Mouse (Mus musculus) midbrain, embryonic 11.5 days (tissue): ENCODE measurements around the gene Lrrc74b. TPM values are rescaled to one million over a fixed set of nuclear protein-coding genes. Genes with fewer than 3 reads are reported as not detected.

Experiments
- ATAC-seq: fragments of 200-750 bp; cut with Nextera tagmentation; 2 replicates; pipeline ENCODE4 v1.8.0; 2017; ENCODE audit warnings: moderate TSS enrichment, moderate library complexity; ENCODE audit not compliant: low FRiP score
- DNase-seq: peaks from one replicate; pipeline ENCODE4 v3.0.0; 2015; ENCODE audit warnings: low spot score; ENCODE audit errors: missing footprints
- H3K27ac ChIP-seq: fragments of 300-500 bp; sonication (generic); 2 replicates; pipeline ENCODE4 v1.5.1; 2014; ENCODE audit warnings: low read depth, low read length
- H3K27me3 ChIP-seq: fragments of 300-500 bp; sonication (generic); 2 replicates; pipeline ENCODE4 v1.6.1; 2014; ENCODE audit warnings: mild to moderate bottlenecking, low read length, moderate library complexity, mixed read lengths; ENCODE audit not compliant: control insufficient read depth, insufficient read depth
- H3K36me3 ChIP-seq: fragments of 300-500 bp; sonication (generic); 2 replicates; pipeline ENCODE4 v1.6.1; 2014; ENCODE audit warnings: mild to moderate bottlenecking, low read length, moderate library complexity, mixed read lengths; ENCODE audit not compliant: control insufficient read depth, insufficient read depth
- H3K4me1 ChIP-seq: fragments of 300-500 bp; sonication (generic); 2 replicates; pipeline ENCODE4 v1.6.1; 2014; ENCODE audit warnings: low read length; ENCODE audit not compliant: control insufficient read depth, insufficient read depth
- H3K4me2 ChIP-seq: fragments of 300-500 bp; sonication (generic); 2 replicates; pipeline ENCODE4 v1.6.1; 2014; ENCODE audit warnings: mild to moderate bottlenecking, moderate library complexity
- H3K4me3 ChIP-seq: fragments of 300-500 bp; sonication (generic); 2 replicates; pipeline ENCODE4 v1.5.1; 2014; ENCODE audit warnings: low read depth, low read length
- H3K9ac ChIP-seq: fragments of 300-500 bp; sonication (generic); 2 replicates; pipeline ENCODE4 v1.6.1; 2014; ENCODE audit warnings: low read length
- H3K9me3 ChIP-seq: fragments of 300-500 bp; sonication (generic); 2 replicates; pipeline ENCODE4 v1.6.1; 2016; ENCODE audit warnings: low read length; ENCODE audit not compliant: control insufficient read depth
- WGBS: fragments of 180-500 bp; shearing (Covaris S2); extraction: QIAGEN DNeasy Blood & Tissue Kit; methylation state at CpG from one replicate; pipeline ENCODE4 v1.1.7; 2014; 5-methylcytosine and 5-hydroxymethylcytosine counted together
- polyA plus RNA-seq: library from polyadenylated mRNA; unstranded; fragments of >200 nt; fragmentation: Nextera tagmentation; extraction: Ambion mirVana; gene quantifications from 2 replicates; pipeline ENCODE4 v1.2.1, GENCODE M21; 2014

Gene Lrrc74b
- polyA plus RNA-seq = 0.14 and 0.23 TPM in 2 replicates

DNA sequence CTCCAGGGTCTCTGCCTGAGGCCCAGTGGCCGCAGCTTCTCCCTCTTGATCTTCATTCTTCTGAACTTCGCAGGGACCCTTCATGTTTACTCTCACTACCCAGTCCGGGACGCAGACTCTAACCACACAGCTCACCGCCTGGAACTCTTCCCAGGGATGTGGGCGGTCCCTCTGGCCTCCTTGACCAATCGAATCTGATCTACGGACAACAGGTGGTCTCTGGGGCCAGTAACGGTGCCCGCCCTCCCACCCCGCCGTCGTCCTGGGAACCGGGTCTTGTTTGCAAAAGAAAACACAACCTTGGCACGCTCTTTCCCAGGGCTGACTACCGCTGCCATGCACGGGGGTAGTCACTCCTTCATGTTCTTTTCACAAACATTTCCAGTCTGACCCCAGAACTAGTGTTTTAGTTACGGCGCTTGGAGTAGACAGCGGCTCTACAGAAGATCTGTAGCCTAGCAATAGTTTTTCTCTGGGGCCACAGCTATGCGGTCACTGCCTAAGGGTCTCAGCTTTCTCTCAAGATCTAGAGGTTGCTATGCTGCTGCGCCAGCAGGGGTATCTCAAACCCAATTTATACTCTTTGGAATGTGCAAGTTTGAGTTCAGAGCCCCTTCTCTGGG is at the start of gene Lrrc74b:
TSS of gene Lrrc74b (minus strand) at position 120 of the 623 bp plus-strand sequence.
- H3K36me3 ChIP-seq = no peaks in the 10 kb centered on the region
- H3K4me1 ChIP-seq = peaks cover 28% of the 10 kb centered on the region
- 0 out of 2 replicates have a peak, but pooled peaks cover 3% of the 10 kb centered on the region for H3K27me3 ChIP-seq
- no peaks in the 10 kb centered on the region for H3K9me3 ChIP-seq
- no peak for DNase-seq
- peak; percentile 75 for ATAC-seq
- H3K27ac ChIP-seq = peak within 1 kb of the TSS; percentile 40; the same call in 1 of the 2 replicates
- H3K9ac ChIP-seq = peak within 1 kb of the TSS; percentile 30; the same call in 1 of the 2 replicates
- H3K4me3 ChIP-seq = peak within 1 kb of the TSS; percentile 17; the same call in 1 of the 2 replicates
- under 1% methylated on average over 22 of the region's 22 CpGs for WGBS
- peak within 1 kb of the TSS; percentile 51 for H3K4me2 ChIP-seq

- H3K4me1 ChIP-seq = no peaks in the 10 kb centered on the region
- H3K27me3 ChIP-seq = no peaks in the 10 kb centered on the region
- no peaks in the 10 kb centered on the region; the same call in 1 of the 2 replicates for H3K9me3 ChIP-seq
- no peak for DNase-seq
- no peak overlapping the region for H3K9ac ChIP-seq
- H3K4me3 ChIP-seq = no peak overlapping the region
- 80% methylated on average over 5 of the region's 5 CpGs for WGBS
- no peak overlapping the region for H3K27ac ChIP-seq
- ATAC-seq = no peak
- H3K4me2 ChIP-seq = no peak overlapping the region
- no peaks in the 10 kb centered on the region for H3K36me3 ChIP-seq
Observed at GRCm38 (mm10) chr16:17605684-17606083, 44.6 kb upstream of the Lrrc74b start.

DNA sequence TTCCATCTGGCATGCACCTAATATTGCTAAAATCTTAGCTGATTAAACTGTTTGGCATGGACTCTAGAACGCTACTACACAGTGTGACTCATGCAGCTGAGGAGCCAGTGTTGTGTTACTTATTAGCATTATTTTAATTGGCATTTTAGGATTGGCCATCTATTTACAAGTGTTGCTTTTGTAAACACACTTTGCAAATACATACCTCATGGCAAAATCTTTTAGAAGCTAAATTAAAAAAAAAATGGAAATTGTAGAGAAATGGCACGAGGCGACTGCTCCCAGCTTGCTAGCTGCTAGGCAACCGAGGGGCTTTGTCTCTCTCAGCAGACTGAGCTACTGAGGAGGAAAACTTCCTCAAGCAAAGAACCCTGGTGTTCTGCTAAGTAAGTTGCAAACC is 43.9 kb upstream of the Lrrc74b start:
- Histone ChIP-seq H3K4me2 (no peak overlapping the region), H3K4me3 (no peak overlapping the region), H3K9me3 (no peaks in the 10 kb centered on the region; the same call in 1 of the 2 replicates), H3K27me3 (no peaks in the 10 kb centered on the region), H3K27ac (no peak overlapping the region), H3K4me1 (no peaks in the 10 kb centered on the region), H3K36me3 (no peaks in the 10 kb centered on the region), H3K9ac (no peak overlapping the region)
- no peak for ATAC-seq
- 65% methylated on average over 4 of the region's 4 CpGs for WGBS
- no peak for DNase-seq

GRCm38 (mm10) chr16:17600944-17601562 is 40.0 kb upstream of the Lrrc74b start:
- no peak overlapping the region for H3K9ac ChIP-seq
- no peak overlapping the region for H3K27ac ChIP-seq
- WGBS = 79% methylated on average over 3 of the region's 3 CpGs
- no peaks in the 10 kb centered on the region for H3K9me3 ChIP-seq
- H3K4me3 ChIP-seq = no peak overlapping the region
- DNase-seq (no peak), ATAC-seq (no peak)
- H3K4me1 ChIP-seq = no peaks in the 10 kb centered on the region
- H3K27me3 ChIP-seq = no peaks in the 10 kb centered on the region
- H3K36me3 ChIP-seq = no peaks in the 10 kb centered on the region
- H3K4me2 ChIP-seq = no peak overlapping the region

- Histone ChIP-seq H3K36me3 (no peaks in the 10 kb centered on the region), H3K9me3 (no peaks in the 10 kb centered on the region), H3K4me2 (no peak overlapping the region), H3K27ac (no peak overlapping the region), H3K4me1 (no peaks in the 10 kb centered on the region), H3K9ac (no peak overlapping the region), H3K4me3 (no peak overlapping the region), H3K27me3 (no peaks in the 10 kb centered on the region)
- ATAC-seq (no peak), DNase-seq (no peak)
- 53% methylated on average over 2 of the region's 2 CpGs for WGBS
Observed at GRCm38 (mm10) chr16:17590731-17591130, 29.7 kb upstream of the Lrrc74b start.

DNA sequence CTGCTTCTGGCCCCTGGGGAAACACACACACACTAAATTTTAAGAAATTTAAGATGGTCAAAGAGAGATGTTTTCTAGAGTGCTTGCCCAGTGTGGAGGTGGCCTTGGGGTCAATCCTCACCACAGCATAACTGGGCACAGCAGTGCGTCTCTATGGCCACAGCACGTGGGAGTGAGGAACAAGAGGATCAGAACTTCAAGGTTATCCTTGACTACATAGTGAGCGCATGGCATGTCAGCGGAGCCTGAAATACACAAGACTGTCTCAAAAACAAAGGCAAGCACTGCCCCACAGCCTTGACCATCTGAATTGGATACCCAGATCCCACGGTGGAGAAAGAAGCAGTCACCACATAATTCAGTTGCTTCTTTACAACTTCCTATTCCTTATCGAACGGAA is 23.5 kb upstream of the Lrrc74b start:
- WGBS = 79% methylated on average over 7 of the region's 7 CpGs
- DNase-seq (no peak), ATAC-seq (no peak)

DNA sequence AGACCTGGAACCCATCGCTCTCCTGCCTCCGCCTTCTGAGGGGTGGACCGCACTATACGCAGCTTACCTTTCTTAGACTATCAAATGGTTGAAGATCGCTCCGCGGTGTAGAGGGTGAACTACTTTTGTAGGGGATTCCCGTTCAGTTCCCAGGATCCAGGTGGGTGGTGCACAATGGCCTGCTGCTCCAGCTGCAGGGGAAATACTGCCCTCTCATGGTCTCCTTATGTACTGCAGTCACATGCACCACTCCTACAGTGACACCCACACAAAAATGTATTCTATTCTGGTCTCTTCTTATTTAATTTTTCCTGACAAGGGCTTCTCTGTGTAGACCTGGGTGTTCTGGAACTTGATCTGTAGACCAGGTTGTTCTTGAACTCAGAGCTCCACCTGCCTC is 22.0 kb upstream of the Lrrc74b start, which contains the start of gene Slc7a4:
TSS of gene Slc7a4 (minus strand) at position 151 of the 400 bp plus-strand sequence.
- Histone ChIP-seq H3K27me3 (no peaks in the 10 kb centered on the region), H3K4me3 (no peak within 1 kb of the TSS), H3K9ac (no peak within 1 kb of the TSS), H3K36me3 (no peaks in the 10 kb centered on the region), H3K9me3 (no peaks in the 10 kb centered on the region), H3K27ac (no peak within 1 kb of the TSS), H3K4me2 (no peak within 1 kb of the TSS), H3K4me1 (no peaks in the 10 kb centered on the region)
- DNase-seq (peak; percentile 92), ATAC-seq (no peak)
- WGBS = 9% methylated on average over 8 of the region's 8 CpGs

More for the DNA sequence above, 23.5 kb upstream of the Lrrc74b start:
- no peak overlapping the region for H3K9ac ChIP-seq
- H3K27me3 ChIP-seq = no peaks in the 10 kb centered on the region
- no peaks in the 10 kb centered on the region for H3K36me3 ChIP-seq
- H3K27ac ChIP-seq = no peak overlapping the region
- no peaks in the 10 kb centered on the region for H3K4me1 ChIP-seq
- H3K4me2 ChIP-seq = no peak overlapping the region
- no peak overlapping the region for H3K4me3 ChIP-seq
- H3K9me3 ChIP-seq = no peaks in the 10 kb centered on the region

GRCm38 (mm10) chr16:17576825-17577215 is 15.8 kb upstream of the Lrrc74b start:
- Histone ChIP-seq H3K4me1 (peaks cover 3% of the 10 kb centered on the region; the same call in 1 of the 2 replicates), H3K9ac (peak overlapping the region; percentile 51), H3K9me3 (no peaks in the 10 kb centered on the region), H3K4me3 (peak overlapping the region; percentile 39), H3K36me3 (no peaks in the 10 kb centered on the region), H3K27ac (no peak overlapping the region), H3K27me3 (peaks cover 19% of the 10 kb centered on the region), H3K4me2 (peak overlapping the region; percentile 72)
- WGBS = 17% methylated on average over 8 of the region's 8 CpGs
- no peak for ATAC-seq
- DNase-seq = no peak
